In the genomic region with DNA sequence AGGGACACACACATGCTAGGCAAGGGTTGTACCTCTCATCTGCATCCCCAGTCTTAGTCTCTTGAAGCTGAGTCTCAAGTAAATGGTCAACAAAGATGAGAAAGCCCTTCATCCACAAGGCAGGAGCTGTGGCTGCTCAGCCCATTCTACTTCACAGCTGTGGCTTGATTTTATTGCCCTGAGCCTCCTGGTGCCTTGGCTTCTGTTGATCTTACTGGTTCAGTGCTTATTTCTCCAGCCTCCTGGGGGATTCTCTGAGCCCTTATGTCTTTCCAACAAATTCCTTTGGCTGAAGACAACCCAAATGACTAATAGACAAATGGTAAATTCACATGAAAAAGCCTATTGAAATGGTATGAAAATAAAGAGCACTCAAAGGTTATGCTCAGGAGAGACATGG, we compare ENCODE assay signal across 10 mouse cellular contexts.
"Had no signal": no experiment of that assay in that cellular context is flagged by ENCODE, and none has a peak within 500 bp of the region (broad histone marks: within the 10 kb centered on the region; RNA-seq: fewer than 3 reads in every experiment).

No protein-coding gene starts in this region.

- ATAC-seq: liver, postnatal 0 days; midbrain, embryonic 16.5 days had no signal

- DNase-seq: kidney, postnatal 36 days; layer of hippocampus, adult 9-11 months; liver; liver, embryonic 13.5 days; liver, postnatal 0 days; lung, postnatal 14 days; retina, postnatal 1 day; right cerebral cortex, postnatal 4 days; thymus, postnatal 4 days had no signal
